Mouse (Mus musculus) midbrain, postnatal 0 days (tissue): Measurements from ENCODE around the gene Dpp7. TPM values are rescaled to one million over a fixed set of nuclear protein-coding genes. Genes with fewer than 3 reads are reported as not detected.

Experiments used
- ATAC-seq: fragments of 200-750 bp; cut with Nextera tagmentation; 2 replicates; pipeline ENCODE4 v1.8.0; 2017; ENCODE audit warnings: moderate number of reproducible peaks, mild to moderate bottlenecking, moderate TSS enrichment, moderate library complexity; ENCODE audit not compliant: low FRiP score
- DNase-seq: peaks from one replicate; pipeline ENCODE4 v3.0.0-alpha.2; 2015; ENCODE audit warnings: low spot score
- H3K27ac ChIP-seq: fragments of 300-500 bp; sonication (generic); 2 replicates; pipeline ENCODE4 v1.5.1; 2014; ENCODE audit warnings: low read depth, mild to moderate bottlenecking, low read length, mixed read lengths
- H3K27me3 ChIP-seq: fragments of 300-500 bp; sonication (generic); 2 replicates; pipeline ENCODE4 v1.6.1; 2014; ENCODE audit warnings: low read length, control low read depth, mixed read lengths; ENCODE audit not compliant: insufficient read depth
- H3K36me3 ChIP-seq: fragments of 300-500 bp; sonication (generic); 2 replicates; pipeline ENCODE4 v1.6.1; 2014; ENCODE audit warnings: low read length, control low read depth, mixed read lengths; ENCODE audit not compliant: insufficient read depth
- H3K4me1 ChIP-seq: fragments of 300-500 bp; sonication (generic); 2 replicates; pipeline ENCODE4 v1.6.1; 2014; ENCODE audit warnings: mild to moderate bottlenecking, control low read depth, antibody characterized with exemption, low read length, mixed read lengths; ENCODE audit not compliant: insufficient read depth
- H3K4me2 ChIP-seq: fragments of 300-500 bp; sonication (generic); 2 replicates; pipeline ENCODE4 v1.6.1; 2014; ENCODE audit warnings: low read depth, mild to moderate bottlenecking, low read length, mixed read lengths; ENCODE audit not compliant: poor library complexity, severe bottlenecking
- H3K4me3 ChIP-seq: fragments of 300-500 bp; sonication (generic); 2 replicates; pipeline ENCODE4 v1.5.1; 2014; ENCODE audit warnings: low read depth, mild to moderate bottlenecking, low read length, moderate library complexity
- H3K9ac ChIP-seq: fragments of 300-500 bp; sonication (generic); replicated peaks from 2 replicates; pipeline ENCODE4 v1.6.1; 2014; ENCODE audit warnings: mild to moderate bottlenecking, low read length, moderate library complexity, mixed read lengths; ENCODE audit not compliant: poor library complexity, severe bottlenecking
- H3K9me3 ChIP-seq: fragments of 300-500 bp; sonication (generic); 2 replicates; pipeline ENCODE4 v1.6.1; 2016; ENCODE audit warnings: low read length, control low read depth
- CTCF ChIP-seq: IDR thresholded peaks from 2 replicates; pipeline ENCODE4 v1.5.1; 2016; ENCODE audit warnings: antibody characterized with exemption, mild to moderate bottlenecking
- WGBS: fragments of 180-500 bp; shearing (Covaris S2); extraction: QIAGEN DNeasy Blood & Tissue Kit; methylation state at CpG from one replicate; pipeline ENCODE4 v1.1.7; 2014; 5-methylcytosine and 5-hydroxymethylcytosine counted together
- polyA plus RNA-seq: library from polyadenylated mRNA; unstranded; fragments of >200 nt; fragmentation: Nextera tagmentation; extraction: Ambion mirVana; gene quantifications from 2 replicates; pipeline ENCODE4 v1.2.1, GENCODE M21; 2015
- total RNA-seq: library from RNA; depleted of rRNA; stranded (reverse); fragments of >200 nt; gene quantifications from 2 replicates; pipeline ENCODE4 v1.2.3, GENCODE M21; 2014

Dpp7 gene
- total and polyA plus RNA-seq, 2 experiments from 2014 or later: 14.9 to 22.7 TPM

- ATAC-seq: no peak
- Histone ChIP-seq H3K36me3 (no peaks in the 10 kb centered on the region), H3K4me1 (peaks cover 4% of the 10 kb centered on the region; the same call in 1 of the 2 replicates), H3K9me3 (no peaks in the 10 kb centered on the region), H3K4me2 (no peak overlapping the region), H3K9ac (no peak overlapping the region), H3K4me3 (no peak overlapping the region), H3K27ac (no peak overlapping the region), H3K27me3 (no peaks in the 10 kb centered on the region)
- 31% methylated on average over 7 of the region's 7 CpGs for WGBS
- peak; percentile 75 for TF ChIP-seq CTCF
- peak; percentile 69 for DNase-seq
Observed at GRCm38 (mm10) chr2:25328440-25328839, 27.7 kb downstream of the Dpp7 start.

- no peak overlapping the region for H3K27ac ChIP-seq
- H3K4me1 ChIP-seq: no peaks in the 10 kb centered on the region
- no peak overlapping the region for H3K4me3 ChIP-seq
- no peak for DNase-seq
- H3K36me3 ChIP-seq: no peaks in the 10 kb centered on the region
- TF ChIP-seq CTCF: no peak
- no peak for ATAC-seq
- H3K27me3 ChIP-seq: peaks cover 4% of the 10 kb centered on the region; the same call in 1 of the 2 replicates
- no peak overlapping the region for H3K4me2 ChIP-seq
- H3K9me3 ChIP-seq: no peaks in the 10 kb centered on the region
- WGBS: 82% methylated on average over 2 of the region's 2 CpGs
- no peak overlapping the region for H3K9ac ChIP-seq
Observed at GRCm38 (mm10) chr2:25326036-25326435, 30.1 kb downstream of the Dpp7 start.

- no peak overlapping the region for H3K9ac ChIP-seq
- 0 out of 2 replicates have a peak, but pooled peaks cover 3% of the 10 kb centered on the region for H3K4me1 ChIP-seq
- H3K27me3 ChIP-seq: peaks cover 4% of the 10 kb centered on the region; the same call in 1 of the 2 replicates
- no peak overlapping the region for H3K4me2 ChIP-seq
- H3K4me3 ChIP-seq: no peak overlapping the region
- ATAC-seq (no peak), DNase-seq (no peak)
- no peaks in the 10 kb centered on the region for H3K9me3 ChIP-seq
- no peak for TF ChIP-seq CTCF
- 34% methylated on average over 2 of the region's 2 CpGs for WGBS
- H3K27ac ChIP-seq: no peak overlapping the region
- H3K36me3 ChIP-seq: peaks cover 6% of the 10 kb centered on the region; the same call in 1 of the 2 replicates
Observed at GRCm38 (mm10) chr2:25320084-25320483, 36.1 kb downstream of the Dpp7 start.

GRCm38 (mm10) chr2:25318971-25319773, 37.0 kb downstream of the Dpp7 start, which contains the start of gene Grin1:
Gene Grin1 (minus strand): TSS chr2:25319187.
- no peak for TF ChIP-seq CTCF
- DNase-seq (peak; percentile 94), ATAC-seq (peak; percentile 85)
- Histone ChIP-seq H3K9ac (peak within 1 kb of the TSS; percentile 87), H3K27ac (peak within 1 kb of the TSS; percentile 81), H3K36me3 (peaks cover 8% of the 10 kb centered on the region; the same call in 1 of the 2 replicates), H3K9me3 (no peaks in the 10 kb centered on the region), H3K4me3 (peak within 1 kb of the TSS; percentile 69), H3K4me1 (0 out of 2 replicates have a peak, but pooled peaks cover 3% of the 10 kb centered on the region), H3K4me2 (peak within 1 kb of the TSS; percentile 64), H3K27me3 (peaks cover 9% of the 10 kb centered on the region)
- 9% methylated on average over 53 of the region's 58 CpGs for WGBS

GRCm38 (mm10) chr2:25318119-25318966, 37.8 kb downstream of the Dpp7 start:
- WGBS: 5% methylated on average over 31 of the region's 31 CpGs
- peaks cover 14% of the 10 kb centered on the region for H3K27me3 ChIP-seq
- peaks cover 13% of the 10 kb centered on the region for H3K36me3 ChIP-seq
- H3K9ac ChIP-seq: peak overlapping the region; percentile 87
- H3K9me3 ChIP-seq: no peaks in the 10 kb centered on the region
- DNase-seq: peak; percentile 42
- peak overlapping the region; percentile 64 for H3K4me2 ChIP-seq
- H3K4me1 ChIP-seq: 0 out of 2 replicates have a peak, but pooled peaks cover 3% of the 10 kb centered on the region
- peak; percentile 70 for ATAC-seq
- peak overlapping the region; percentile 69 for H3K4me3 ChIP-seq
- TF ChIP-seq CTCF: no peak
- peak overlapping the region; percentile 81 for H3K27ac ChIP-seq
